Mouse (Mus musculus): ENCODE data around the gene Tirap. TPM values are rescaled to one million over a fixed set of nuclear protein-coding genes. Genes with fewer than 3 reads are reported as not detected.

Tirap gene
- total and polyA plus RNA-seq, 2 experiments from 2014 or later: 3.4 to 4.3 TPM

DNA sequence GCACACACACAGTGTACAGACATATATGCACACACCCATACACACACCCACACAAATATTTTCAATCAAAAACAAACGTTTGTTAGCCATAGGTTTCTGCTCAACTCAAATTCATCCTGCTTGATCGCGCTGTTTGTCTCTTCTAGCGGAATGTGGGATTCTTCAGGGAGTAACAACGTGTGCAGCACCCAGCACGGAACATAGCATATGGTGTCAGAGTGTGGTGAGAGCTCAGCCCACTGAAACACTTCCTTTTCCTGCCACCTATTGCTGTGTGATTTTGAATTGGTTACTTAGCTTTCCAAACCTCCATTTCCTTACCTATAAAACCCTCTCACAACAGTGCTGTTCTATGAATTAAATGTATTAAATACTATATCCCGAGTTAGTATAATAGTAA lies 30.0 kb downstream of the Tirap start:
- 91% methylated on average over 7 of the region's 7 CpGs for WGBS
- Histone ChIP-seq H3K9me3 (ENCODE audit: low read length) (no peaks in the 10 kb centered on the region), H3K4me2 (ENCODE audit: low read depth, low read length, poor library complexity, severe bottlenecking) (no peak overlapping the region), H3K27me3 (ENCODE audit: insufficient read depth, low read length) (no peaks in the 10 kb centered on the region), H3K4me3 (ENCODE audit: low read depth, low read length) (no peak overlapping the region), H3K27ac (ENCODE audit: low read depth, low read length) (no peak overlapping the region), H3K9ac (replicated peaks; ENCODE audit: low read length, poor library complexity, severe bottlenecking) (no peak overlapping the region), H3K36me3 (ENCODE audit: insufficient read depth, low read length) (peaks cover 9% of the 10 kb centered on the region), H3K4me1 (ENCODE audit: insufficient read depth, low read length) (peaks cover 4% of the 10 kb centered on the region)
- DNase-seq (ENCODE audit: low spot score): no peak
- no peak for TF ChIP-seq CTCF (IDR thresholded peaks at IDR 0.05)
- ATAC-seq (ENCODE audit: low FRiP score): no peak

DNA sequence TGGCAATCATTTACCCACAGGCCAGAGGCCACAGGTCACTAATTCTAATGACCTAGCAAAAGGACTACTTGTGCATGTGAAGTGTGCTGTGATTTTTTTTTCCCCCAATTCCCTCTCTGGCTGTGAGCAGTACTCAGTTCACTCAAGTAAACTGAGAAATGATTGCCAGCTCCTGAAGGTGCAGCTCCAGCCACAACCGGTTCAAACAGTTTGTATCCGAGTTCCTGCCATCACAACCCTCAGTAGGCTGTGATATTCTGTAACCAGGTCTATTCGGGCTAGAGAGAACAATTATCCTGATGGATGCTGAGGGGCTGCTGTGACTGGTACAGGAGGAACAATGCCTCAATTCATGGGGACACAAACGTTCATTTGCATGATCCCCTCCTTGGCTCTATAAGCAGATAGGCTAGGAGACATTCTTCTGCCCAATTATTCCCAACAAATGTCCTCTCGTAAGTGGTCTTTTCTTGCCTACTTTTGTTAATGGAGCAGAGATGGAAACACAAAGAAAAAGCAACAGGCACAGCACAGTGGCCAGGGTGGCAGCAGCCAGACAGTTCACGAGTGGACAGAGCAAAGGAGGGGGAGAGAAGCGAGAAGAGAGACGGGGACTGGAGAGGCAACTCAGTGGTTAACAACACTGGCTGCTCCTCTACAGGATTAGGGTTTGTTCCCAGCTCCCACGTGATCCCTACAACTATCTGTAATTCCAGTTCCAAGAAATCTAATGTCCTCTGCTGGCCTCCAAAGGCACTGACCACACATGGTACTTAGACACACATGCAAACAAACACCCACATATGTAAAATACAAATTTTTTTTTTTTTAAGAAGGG lies 33.1 kb downstream of the Tirap start:
- H3K36me3 ChIP-seq (ENCODE audit: insufficient read depth, low read length): peaks cover 9% of the 10 kb centered on the region
- H3K9ac ChIP-seq (replicated peaks; ENCODE audit: low read length, poor library complexity, severe bottlenecking): no peak overlapping the region
- H3K4me2 ChIP-seq (ENCODE audit: low read depth, low read length, poor library complexity, severe bottlenecking): no peak overlapping the region
- H3K4me3 ChIP-seq (ENCODE audit: low read depth, low read length): no peak overlapping the region
- no peaks in the 10 kb centered on the region for H3K4me1 ChIP-seq (ENCODE audit: insufficient read depth, low read length)
- no peaks in the 10 kb centered on the region for H3K27me3 ChIP-seq (ENCODE audit: insufficient read depth, low read length)
- 19% methylated on average over 9 of the region's 9 CpGs for WGBS
- H3K27ac ChIP-seq (ENCODE audit: low read depth, low read length): no peak overlapping the region
- peak; percentile 50; the same call in 1 of the 2 replicates for ATAC-seq (ENCODE audit: low FRiP score)
- DNase-seq (ENCODE audit: low spot score): no peak
- H3K9me3 ChIP-seq (ENCODE audit: low read length): no peaks in the 10 kb centered on the region
- peak; percentile 14 for TF ChIP-seq CTCF (IDR thresholded peaks at IDR 0.05)

DNA sequence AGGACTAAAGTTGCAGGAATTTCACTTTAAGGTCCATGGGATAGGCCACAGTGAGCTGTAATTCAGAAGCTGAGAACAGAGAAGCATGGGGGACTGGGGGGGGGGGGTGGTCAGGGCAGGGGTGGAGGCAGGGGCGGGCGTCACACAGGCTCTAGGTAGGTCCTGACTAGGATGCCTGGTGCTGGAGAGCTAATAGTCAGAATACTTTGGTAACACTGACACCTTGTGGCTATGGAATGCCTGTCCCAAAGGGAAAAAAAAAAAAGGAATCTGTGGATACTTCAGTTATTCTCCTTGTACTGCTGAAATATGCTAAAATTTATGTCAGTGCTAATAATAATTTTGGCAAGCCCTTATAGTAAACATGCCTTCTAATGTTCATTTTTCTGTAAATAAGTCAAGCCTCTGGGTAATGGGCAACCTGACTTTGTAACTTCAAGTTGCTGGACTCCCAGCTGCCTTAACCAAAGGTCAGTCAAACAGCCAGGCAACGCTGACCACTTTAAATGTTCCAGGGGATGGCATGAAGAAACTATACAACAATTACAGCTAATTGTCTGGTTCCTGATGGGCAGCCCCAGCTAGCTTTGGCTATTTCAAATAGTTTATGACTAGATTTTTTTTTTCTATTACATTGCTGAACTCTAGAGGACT lies 33.8 kb downstream of the Tirap start:
- DNase-seq (ENCODE audit: low spot score) (peak; percentile 81), ATAC-seq (ENCODE audit: low FRiP score) (no peak)
- Histone ChIP-seq H3K27me3 (ENCODE audit: insufficient read depth, low read length) (no peaks in the 10 kb centered on the region), H3K9me3 (ENCODE audit: low read length) (no peaks in the 10 kb centered on the region), H3K36me3 (ENCODE audit: insufficient read depth, low read length) (peaks cover 9% of the 10 kb centered on the region), H3K4me3 (ENCODE audit: low read depth, low read length) (no peak overlapping the region), H3K4me1 (ENCODE audit: insufficient read depth, low read length) (no peaks in the 10 kb centered on the region), H3K27ac (ENCODE audit: low read depth, low read length) (no peak overlapping the region), H3K4me2 (ENCODE audit: low read depth, low read length, poor library complexity, severe bottlenecking) (no peak overlapping the region), H3K9ac (replicated peaks; ENCODE audit: low read length, poor library complexity, severe bottlenecking) (no peak overlapping the region)
- 18% methylated on average over 3 of the region's 3 CpGs for WGBS
- TF ChIP-seq CTCF (IDR thresholded peaks at IDR 0.05): peak; percentile 79

DNA sequence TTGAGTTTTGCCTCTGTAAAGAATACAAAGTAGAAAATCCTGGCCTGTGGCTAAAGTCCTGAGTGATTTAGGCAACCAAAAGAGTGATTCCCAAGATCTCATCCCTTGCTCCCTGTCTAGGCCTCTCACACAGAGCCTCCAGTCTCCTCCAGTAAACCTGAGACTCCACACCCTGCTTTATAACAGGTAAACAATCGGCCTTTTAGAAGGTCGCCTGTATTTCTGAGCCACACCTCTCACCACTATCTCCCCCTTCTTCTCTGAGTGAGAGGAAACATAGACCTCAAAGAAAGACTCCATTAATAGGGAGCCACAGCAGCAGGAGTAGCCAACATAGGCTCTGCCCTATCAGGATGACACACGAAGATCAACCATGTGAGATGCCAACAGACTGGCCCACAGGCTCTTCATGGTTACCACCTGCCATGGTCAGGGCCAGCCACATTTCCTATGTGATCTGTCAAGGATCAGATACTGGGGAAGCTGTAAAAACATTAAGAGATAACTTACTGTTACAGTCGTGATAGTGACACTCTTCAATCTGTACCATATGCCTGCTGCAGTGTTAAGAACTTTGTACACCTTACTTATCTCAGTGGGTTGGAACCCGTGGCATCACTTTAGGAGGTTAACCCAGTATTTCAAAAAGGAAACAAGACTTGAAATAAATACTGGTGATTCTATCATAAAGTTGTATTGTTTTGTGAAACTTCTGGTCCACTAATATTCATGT lies 35.8 kb downstream of the Tirap start:
- H3K9me3 ChIP-seq (ENCODE audit: low read length): no peaks in the 10 kb centered on the region
- no peaks in the 10 kb centered on the region for H3K27me3 ChIP-seq (ENCODE audit: insufficient read depth, low read length)
- H3K4me2 ChIP-seq (ENCODE audit: low read depth, low read length, poor library complexity, severe bottlenecking): no peak overlapping the region
- TF ChIP-seq CTCF (IDR thresholded peaks at IDR 0.05): no peak
- no peak overlapping the region for H3K27ac ChIP-seq (ENCODE audit: low read depth, low read length)
- H3K36me3 ChIP-seq (ENCODE audit: insufficient read depth, low read length): peaks cover 3% of the 10 kb centered on the region; the same call in 1 of the 2 replicates
- ATAC-seq (ENCODE audit: low FRiP score): no peak
- H3K4me3 ChIP-seq (ENCODE audit: low read depth, low read length): no peak overlapping the region
- H3K9ac ChIP-seq (replicated peaks; ENCODE audit: low read length, poor library complexity, severe bottlenecking): no peak overlapping the region
- DNase-seq (ENCODE audit: low spot score): no peak
- 84% methylated on average over 5 of the region's 5 CpGs for WGBS
- no peaks in the 10 kb centered on the region for H3K4me1 ChIP-seq (ENCODE audit: insufficient read depth, low read length)

DNA sequence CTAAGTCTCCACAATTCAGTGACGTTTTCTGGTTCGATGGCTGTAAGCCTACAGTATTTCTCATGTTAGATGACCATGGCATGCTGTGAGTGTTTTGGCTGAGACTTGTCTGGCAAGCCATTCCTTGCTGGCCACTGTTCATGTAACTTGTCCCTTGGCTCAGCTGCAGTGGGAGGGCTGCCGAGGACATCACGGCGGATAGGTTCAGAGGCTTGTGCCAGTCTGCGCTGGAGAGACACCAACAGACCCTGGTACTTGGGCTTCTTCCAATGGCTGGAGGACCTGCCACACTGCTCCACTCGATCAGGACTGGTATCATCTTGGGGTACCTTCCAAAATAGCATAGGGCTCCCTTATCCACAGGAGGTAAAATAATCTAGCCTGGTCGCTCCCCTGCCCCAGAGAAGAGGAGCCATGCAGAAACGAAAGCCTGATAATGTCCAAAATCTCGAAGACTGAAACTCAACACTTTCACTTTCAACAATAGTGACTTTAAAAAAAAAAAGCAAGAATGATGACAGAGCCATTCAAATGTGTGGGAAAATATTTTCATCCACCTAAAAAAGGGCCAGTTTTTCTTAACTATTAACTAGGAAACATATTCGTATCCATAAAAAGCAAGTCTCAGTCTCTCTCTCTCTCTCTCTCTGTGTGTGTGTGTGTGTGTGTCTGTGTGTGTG lies 36.9 kb downstream of the Tirap start:
- Histone ChIP-seq H3K4me2 (ENCODE audit: low read depth, low read length, poor library complexity, severe bottlenecking) (no peak overlapping the region), H3K36me3 (ENCODE audit: insufficient read depth, low read length) (no peaks in the 10 kb centered on the region), H3K9ac (replicated peaks; ENCODE audit: low read length, poor library complexity, severe bottlenecking) (no peak overlapping the region), H3K27ac (ENCODE audit: low read depth, low read length) (no peak overlapping the region), H3K4me1 (ENCODE audit: insufficient read depth, low read length) (no peaks in the 10 kb centered on the region), H3K27me3 (ENCODE audit: insufficient read depth, low read length) (no peaks in the 10 kb centered on the region), H3K4me3 (ENCODE audit: low read depth, low read length) (no peak overlapping the region), H3K9me3 (ENCODE audit: low read length) (no peaks in the 10 kb centered on the region)
- no peak for TF ChIP-seq CTCF (IDR thresholded peaks at IDR 0.05)
- peak; percentile 75 for DNase-seq (ENCODE audit: low spot score)
- ATAC-seq (ENCODE audit: low FRiP score): peak; percentile 45; the same call in 1 of the 2 replicates
- WGBS: 83% methylated on average over 11 of the region's 11 CpGs

Measured in midbrain, postnatal 0 days (tissue).